Mouse (Mus musculus): ENCODE results near the gene Clstn2.

- peak; percentile 63 for TF ChIP-seq CTCF (IDR thresholded peaks at IDR 0.05; ENCODE audit: low read depth)
- TF ChIP-seq EP300 (IDR thresholded peaks at IDR 0.05; ENCODE audit: low read depth) = no peak
Measured at GRCm38 (mm10) chr9:98030715-98031114, 2.3 kb downstream of the Clstn2 start.

All from heart, postnatal 0 days (tissue).